Mouse (Mus musculus): ENCODE measurements around the gene Gm3336. TPM values are rescaled to one million over a fixed set of nuclear protein-coding genes. Genes with fewer than 3 reads are reported as not detected.

The Gm3336 gene
- polyA plus RNA-seq, 1 experiment from 2014 or later, result not detected

DNA sequence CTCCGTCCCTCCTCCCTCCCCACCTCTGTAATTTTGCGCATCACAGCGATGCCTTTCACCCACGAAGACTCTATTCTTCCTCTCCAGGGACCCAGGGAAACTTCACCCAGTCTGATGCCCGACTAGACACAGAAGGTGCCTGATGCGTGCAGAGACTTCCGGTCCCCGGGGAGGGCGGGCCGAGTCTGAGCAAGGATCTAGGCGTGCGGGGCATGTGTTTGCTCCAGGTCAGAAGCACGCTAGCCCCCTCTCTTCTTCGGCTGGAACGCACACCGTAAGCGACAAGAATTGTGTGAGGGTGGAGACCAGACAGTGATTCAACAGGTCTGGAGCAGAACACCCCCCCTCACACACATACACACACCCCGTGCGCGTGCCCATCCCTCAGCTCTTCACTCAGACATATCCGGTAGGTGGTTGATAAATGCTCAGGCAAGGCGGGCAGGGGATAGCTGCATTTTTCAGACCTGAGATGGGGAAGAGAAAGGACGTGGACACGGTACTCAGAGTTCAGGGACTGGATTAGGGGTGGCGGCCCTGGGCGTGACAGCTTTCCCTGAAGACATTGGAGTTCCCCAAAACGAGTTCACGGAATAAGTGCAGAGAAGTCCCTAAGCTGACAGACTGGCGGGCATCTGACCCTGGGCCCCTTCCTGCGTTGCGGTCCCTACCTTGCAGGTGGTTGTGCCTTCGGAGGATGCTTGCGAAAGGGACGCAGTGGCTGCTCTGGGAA, 47.7 kb downstream of the Gm3336 start:
- 2% methylated on average over 34 of the region's 34 CpGs for WGBS
- H3K27me3 ChIP-seq, result no peaks in the 10 kb centered on the region
- H3K27ac ChIP-seq (replicated peaks), result 0 out of 2 replicates have a peak overlapping the region, but pooled peaks have one; percentile 48
- peak overlapping the region; percentile 91 for H3K4me2 ChIP-seq (replicated peaks)
- peaks cover 31% of the 10 kb centered on the region for H3K36me3 ChIP-seq
- H3K4me1 ChIP-seq, result peaks cover 34% of the 10 kb centered on the region
- H3K4me3 ChIP-seq (replicated peaks), result peak overlapping the region; percentile 48
- no peak for ATAC-seq (ENCODE audit: insufficient number of reproducible peaks, low FRiP score, low TSS enrichment, low read depth)
- H3K9me3 ChIP-seq (replicated peaks), result no peaks in the 10 kb centered on the region
- H3K9ac ChIP-seq, result peak overlapping the region; percentile 42

DNA sequence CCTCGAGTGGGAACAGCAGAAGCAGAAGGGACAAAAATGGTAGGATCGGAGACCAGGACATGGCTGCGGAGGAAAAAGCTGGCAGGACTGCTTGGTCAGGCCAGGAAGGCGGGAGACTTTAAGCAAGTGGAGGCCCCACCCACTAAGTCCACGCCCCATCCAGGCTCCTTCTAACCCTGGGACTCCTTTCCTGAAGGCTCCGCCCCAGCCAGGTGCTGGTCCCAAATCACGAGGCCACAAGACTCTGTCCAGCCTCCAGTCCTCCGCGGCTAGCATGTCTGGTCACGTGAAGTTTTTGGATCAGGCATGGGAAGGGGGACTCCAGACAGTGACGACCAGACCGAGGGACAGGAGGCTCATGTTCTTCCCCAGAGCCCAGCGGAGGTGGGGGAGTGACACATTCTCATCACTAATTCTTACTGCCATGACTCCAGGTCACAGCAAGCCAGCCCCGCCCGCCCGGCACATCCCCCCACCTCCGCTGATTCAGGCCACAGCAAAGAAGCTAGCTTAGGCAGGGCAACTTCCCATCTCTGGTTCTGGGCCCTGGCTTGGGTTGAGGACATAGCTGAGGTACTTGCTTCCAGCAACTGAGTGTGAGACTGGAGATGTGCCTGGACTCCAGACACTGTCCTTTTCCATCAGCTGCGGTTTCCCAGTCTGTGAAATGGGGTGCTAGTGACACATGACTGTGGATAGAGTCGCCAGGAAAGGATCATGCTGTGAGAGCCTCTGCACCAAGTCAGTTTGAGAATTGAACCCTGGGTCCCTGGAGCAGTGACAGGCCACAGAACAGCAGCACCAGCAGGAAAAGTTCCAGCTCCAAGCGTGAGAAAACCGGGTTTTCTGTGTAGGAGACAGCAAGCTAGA, 48.5 kb downstream of the Gm3336 start:
- 7% methylated on average over 21 of the region's 21 CpGs for WGBS
- H3K36me3 ChIP-seq, result peaks cover 39% of the 10 kb centered on the region
- H3K27ac ChIP-seq (replicated peaks), result peak overlapping the region; percentile 48; the same call in 1 of the 2 replicates

DNA sequence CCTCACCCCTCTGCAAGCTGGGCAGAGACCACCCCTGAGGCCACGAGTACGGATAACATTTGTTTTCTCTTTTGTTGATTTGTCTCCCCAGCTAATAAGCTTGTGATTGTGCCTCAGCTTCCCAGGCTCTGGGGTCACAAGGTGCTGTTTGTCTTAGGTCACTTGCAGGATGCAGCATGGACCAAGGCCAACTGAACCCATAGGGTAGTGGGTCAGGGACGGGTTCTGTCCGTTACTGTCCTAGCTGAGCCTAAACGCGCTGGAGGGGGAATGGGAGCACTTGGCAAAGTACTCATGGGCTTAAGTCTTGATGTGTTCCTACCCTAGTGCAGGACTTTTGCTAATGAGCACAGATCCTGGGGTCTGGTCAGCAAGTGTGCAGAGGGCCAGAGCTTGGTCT, 49.2 kb downstream of the Gm3336 start:
- no peaks in the 10 kb centered on the region for H3K27me3 ChIP-seq
- no peak overlapping the region for H3K9ac ChIP-seq
- WGBS, result 78% methylated on average over 6 of the region's 6 CpGs
- H3K4me1 ChIP-seq, result peaks cover 31% of the 10 kb centered on the region
- 0 out of 2 replicates have a peak overlapping the region, but pooled peaks have one; percentile 1 for H3K27ac ChIP-seq (replicated peaks)
- ATAC-seq (ENCODE audit: insufficient number of reproducible peaks, low FRiP score, low TSS enrichment, low read depth), result no peak
- no peak overlapping the region for H3K4me2 ChIP-seq (replicated peaks)
- H3K4me3 ChIP-seq (replicated peaks), result no peak overlapping the region
- no peaks in the 10 kb centered on the region for H3K9me3 ChIP-seq (replicated peaks)
- H3K36me3 ChIP-seq, result peaks cover 45% of the 10 kb centered on the region

More for the DNA sequence above, 48.5 kb downstream of the Gm3336 start:
- Histone ChIP-seq H3K4me3 (replicated peaks) (peak overlapping the region; percentile 48), H3K4me1 (peaks cover 28% of the 10 kb centered on the region), H3K9me3 (replicated peaks) (no peaks in the 10 kb centered on the region), H3K27me3 (no peaks in the 10 kb centered on the region), H3K4me2 (replicated peaks) (peak overlapping the region; percentile 91), H3K9ac (peak overlapping the region; percentile 42)
- peak; percentile 5; the same call in 1 of the 2 replicates for ATAC-seq (ENCODE audit: insufficient number of reproducible peaks, low FRiP score, low TSS enrichment, low read depth)

DNA sequence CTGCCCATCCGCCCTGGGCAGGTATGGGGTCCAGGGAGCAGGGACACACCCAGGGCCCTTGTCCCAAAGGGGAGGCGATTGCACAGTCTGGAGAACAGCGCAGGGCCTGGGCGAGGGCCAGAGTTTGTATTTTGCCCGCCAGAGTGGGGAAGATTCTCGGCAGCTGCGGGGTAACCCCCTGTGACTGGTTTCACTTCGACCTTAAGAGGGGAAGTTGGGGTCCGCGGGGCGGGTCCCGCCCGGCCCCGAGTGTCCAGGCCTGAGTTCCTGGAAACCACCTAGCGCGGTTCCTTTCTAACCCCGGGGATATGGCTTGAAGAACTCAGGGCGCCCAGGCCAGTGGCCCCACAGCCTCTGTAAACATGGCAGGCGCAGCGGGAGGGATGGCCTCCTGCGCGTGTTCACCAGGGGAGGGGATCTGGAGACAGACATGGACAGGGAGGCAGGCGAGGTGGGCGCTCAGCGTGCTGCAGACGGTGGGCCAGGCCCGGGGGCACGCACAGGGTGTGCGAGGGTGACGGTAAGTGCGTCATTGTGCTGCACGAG, 50.0 kb downstream of the Gm3336 start:
- H3K27me3 ChIP-seq, result no peaks in the 10 kb centered on the region
- peaks cover 51% of the 10 kb centered on the region for H3K36me3 ChIP-seq
- H3K4me3 ChIP-seq (replicated peaks), result no peak overlapping the region
- H3K9ac ChIP-seq, result no peak overlapping the region
- ATAC-seq (ENCODE audit: insufficient number of reproducible peaks, low FRiP score, low TSS enrichment, low read depth), result no peak
- WGBS, result 93% methylated on average over 32 of the region's 32 CpGs
- H3K9me3 ChIP-seq (replicated peaks), result no peaks in the 10 kb centered on the region
- H3K4me2 ChIP-seq (replicated peaks), result no peak overlapping the region
- no peak overlapping the region for H3K27ac ChIP-seq (replicated peaks)
- H3K4me1 ChIP-seq, result peaks cover 39% of the 10 kb centered on the region

DNA sequence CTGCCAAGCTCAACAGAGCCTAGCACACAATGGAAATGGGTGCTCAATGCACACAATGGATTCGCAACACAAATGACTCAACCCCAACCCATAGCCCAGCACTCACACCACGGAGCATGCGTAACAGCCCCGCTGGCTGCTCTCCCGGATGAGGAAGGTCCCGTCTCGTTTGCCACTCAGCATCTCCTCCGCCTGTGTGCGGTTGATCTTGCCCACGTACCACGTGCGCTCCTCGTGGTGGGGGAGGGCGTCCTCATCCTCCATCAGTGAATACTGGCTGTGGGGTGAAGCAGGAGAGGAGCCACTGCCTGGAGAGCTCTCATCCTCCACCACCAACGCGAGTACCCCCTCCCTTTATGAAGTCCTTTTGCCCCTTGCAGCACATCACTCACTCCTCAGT, 50.6 kb downstream of the Gm3336 start:
- WGBS, result 85% methylated on average over 16 of the region's 16 CpGs

DNA sequence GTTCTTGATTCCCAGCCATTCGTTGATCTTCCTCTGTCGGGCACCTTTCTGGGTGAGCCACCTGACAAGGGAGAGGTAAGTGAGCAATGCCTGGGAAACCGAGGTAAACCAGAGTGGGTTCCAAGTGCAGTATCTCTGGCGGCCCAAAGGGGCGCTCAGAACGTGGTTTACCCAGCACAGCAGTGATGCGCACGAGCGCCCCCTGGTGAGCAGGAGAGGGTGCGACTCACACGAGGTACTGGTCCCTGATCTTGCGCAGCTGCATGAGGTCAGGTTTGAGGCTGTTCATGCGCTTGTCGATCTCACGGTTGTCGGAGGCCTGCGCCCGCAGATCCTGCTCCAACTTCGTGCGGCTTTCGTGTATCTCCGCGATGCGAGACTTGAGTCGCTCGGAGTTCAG, 51.0 kb downstream of the Gm3336 start:
- Histone ChIP-seq H3K4me1 (peaks cover 50% of the 10 kb centered on the region), H3K4me2 (replicated peaks) (no peak overlapping the region), H3K36me3 (peaks cover 45% of the 10 kb centered on the region), H3K4me3 (replicated peaks) (no peak overlapping the region), H3K9ac (no peak overlapping the region), H3K27me3 (no peaks in the 10 kb centered on the region), H3K27ac (replicated peaks) (no peak overlapping the region), H3K9me3 (replicated peaks) (no peaks in the 10 kb centered on the region)
- WGBS, result 4% methylated on average over 26 of the region's 26 CpGs
- ATAC-seq (ENCODE audit: insufficient number of reproducible peaks, low FRiP score, low TSS enrichment, low read depth), result peak; percentile 41

More for the DNA sequence above, 50.6 kb downstream of the Gm3336 start:
- H3K4me3 ChIP-seq (replicated peaks), result no peak overlapping the region
- ATAC-seq (ENCODE audit: insufficient number of reproducible peaks, low FRiP score, low TSS enrichment, low read depth), result no peak
- peaks cover 46% of the 10 kb centered on the region for H3K4me1 ChIP-seq
- H3K9me3 ChIP-seq (replicated peaks), result no peaks in the 10 kb centered on the region
- H3K27ac ChIP-seq (replicated peaks), result no peak overlapping the region
- no peak overlapping the region for H3K4me2 ChIP-seq (replicated peaks)
- H3K9ac ChIP-seq, result no peak overlapping the region
- H3K27me3 ChIP-seq, result no peaks in the 10 kb centered on the region
- peaks cover 45% of the 10 kb centered on the region for H3K36me3 ChIP-seq

DNA sequence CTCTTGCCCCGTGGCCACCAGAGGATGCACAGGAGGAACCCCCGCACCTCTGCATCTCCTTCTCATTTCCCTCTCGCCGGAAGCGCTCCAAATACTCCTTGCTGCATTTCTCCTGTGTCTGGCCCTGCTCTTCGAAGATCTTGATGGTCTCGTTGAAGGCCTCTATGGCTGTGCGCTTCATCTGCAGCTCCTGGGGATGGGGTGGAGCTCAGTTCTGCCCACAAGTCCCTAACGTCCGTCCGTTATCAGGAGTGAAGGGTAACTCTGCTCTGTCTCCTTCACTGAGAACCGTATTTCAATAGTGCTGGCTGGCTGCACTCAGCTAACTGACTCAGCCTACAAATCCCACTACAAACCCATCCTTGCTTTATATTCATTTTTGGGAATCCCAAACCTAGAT, 51.5 kb downstream of the Gm3336 start:
- H3K9me3 ChIP-seq (replicated peaks), result no peaks in the 10 kb centered on the region
- no peak overlapping the region for H3K9ac ChIP-seq
- H3K4me1 ChIP-seq, result peaks cover 55% of the 10 kb centered on the region
- ATAC-seq (ENCODE audit: insufficient number of reproducible peaks, low FRiP score, low TSS enrichment, low read depth), result no peak
- H3K36me3 ChIP-seq, result peaks cover 45% of the 10 kb centered on the region
- no peak overlapping the region for H3K4me3 ChIP-seq (replicated peaks)
- no peaks in the 10 kb centered on the region for H3K27me3 ChIP-seq
- WGBS, result 71% methylated on average over 12 of the region's 12 CpGs
- no peak overlapping the region for H3K27ac ChIP-seq (replicated peaks)
- H3K4me2 ChIP-seq (replicated peaks), result no peak overlapping the region

DNA sequence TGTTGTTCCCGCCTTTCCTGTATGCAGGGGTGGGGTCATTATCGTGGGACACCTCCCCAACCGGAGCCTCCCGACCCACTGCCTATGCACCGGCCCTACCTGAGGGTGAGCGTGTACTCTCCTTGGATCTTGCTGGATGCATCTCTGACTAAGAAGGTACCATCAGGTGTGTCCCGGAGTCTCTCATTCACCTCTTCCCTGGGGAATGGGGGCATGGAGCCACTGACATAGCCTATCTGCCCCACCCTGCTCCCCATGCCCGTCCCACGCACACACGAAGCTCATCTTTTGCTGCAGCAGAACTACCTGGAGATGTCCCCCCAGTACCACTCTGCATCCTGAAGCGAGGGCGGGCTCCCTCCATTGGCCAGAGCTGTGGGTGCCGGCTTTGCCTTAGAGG, 52.4 kb downstream of the Gm3336 start:
- Histone ChIP-seq H3K27ac (replicated peaks) (no peak overlapping the region), H3K9ac (no peak overlapping the region), H3K4me1 (peaks cover 57% of the 10 kb centered on the region), H3K9me3 (replicated peaks) (no peaks in the 10 kb centered on the region), H3K27me3 (no peaks in the 10 kb centered on the region), H3K4me2 (replicated peaks) (no peak overlapping the region), H3K4me3 (replicated peaks) (no peak overlapping the region), H3K36me3 (peaks cover 45% of the 10 kb centered on the region)
- WGBS, result 91% methylated on average over 13 of the region's 13 CpGs
- ATAC-seq (ENCODE audit: insufficient number of reproducible peaks, low FRiP score, low TSS enrichment, low read depth), result no peak

DNA sequence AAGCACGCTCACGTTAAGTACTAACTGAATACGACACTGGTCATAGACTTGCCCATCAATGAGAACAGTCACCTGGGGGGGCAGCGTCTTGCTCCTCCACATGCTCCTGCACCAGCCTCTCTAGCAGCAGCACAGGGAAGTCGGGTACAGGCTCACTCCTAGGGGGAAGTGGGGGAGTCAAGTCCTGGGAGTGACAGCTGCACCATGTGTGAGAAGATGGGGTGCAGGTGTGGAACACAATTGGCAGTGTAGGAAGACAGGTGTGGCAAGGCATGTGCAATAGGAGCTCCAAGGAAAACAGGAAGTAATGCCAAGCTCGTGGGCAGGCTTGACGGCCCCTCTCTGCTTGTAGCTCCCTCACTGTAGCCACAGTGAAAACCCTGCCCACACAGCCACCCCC, 52.9 kb downstream of the Gm3336 start:
- no peak overlapping the region for H3K4me2 ChIP-seq (replicated peaks)
- H3K9me3 ChIP-seq (replicated peaks), result no peaks in the 10 kb centered on the region
- H3K27ac ChIP-seq (replicated peaks), result no peak overlapping the region
- peaks cover 45% of the 10 kb centered on the region for H3K36me3 ChIP-seq
- H3K27me3 ChIP-seq, result no peaks in the 10 kb centered on the region
- no peak overlapping the region for H3K4me3 ChIP-seq (replicated peaks)
- 83% methylated on average over 7 of the region's 7 CpGs for WGBS
- H3K9ac ChIP-seq, result no peak overlapping the region
- ATAC-seq (ENCODE audit: insufficient number of reproducible peaks, low FRiP score, low TSS enrichment, low read depth), result no peak
- H3K4me1 ChIP-seq, result peaks cover 56% of the 10 kb centered on the region

DNA sequence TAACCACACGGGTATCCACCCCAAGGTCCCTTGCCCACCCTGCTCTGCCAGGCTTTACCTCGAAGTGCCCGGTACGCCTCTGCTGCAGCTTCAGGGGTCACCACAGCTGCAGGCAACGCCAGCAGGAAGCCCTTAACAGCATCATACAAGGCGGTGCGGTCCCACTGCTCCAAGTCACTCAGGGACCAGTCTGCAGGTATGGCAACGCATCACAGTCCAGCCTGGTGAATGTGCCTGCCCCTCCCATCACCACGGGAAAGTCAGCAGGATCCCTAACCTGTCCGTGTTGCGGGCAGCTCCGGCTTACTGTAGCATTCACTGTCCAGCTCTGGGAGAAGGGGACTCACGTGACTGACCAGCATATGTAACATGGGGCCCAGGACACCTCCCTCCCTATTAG, 53.7 kb downstream of the Gm3336 start:
- no peaks in the 10 kb centered on the region for H3K9me3 ChIP-seq (replicated peaks)
- H3K4me3 ChIP-seq (replicated peaks), result no peak overlapping the region
- H3K9ac ChIP-seq, result no peak overlapping the region
- H3K27ac ChIP-seq (replicated peaks), result no peak overlapping the region
- H3K36me3 ChIP-seq, result peaks cover 45% of the 10 kb centered on the region
- WGBS, result 92% methylated on average over 13 of the region's 13 CpGs
- H3K4me2 ChIP-seq (replicated peaks), result no peak overlapping the region
- H3K27me3 ChIP-seq, result no peaks in the 10 kb centered on the region
- H3K4me1 ChIP-seq, result peaks cover 47% of the 10 kb centered on the region
- ATAC-seq (ENCODE audit: insufficient number of reproducible peaks, low FRiP score, low TSS enrichment, low read depth), result no peak
